Mouse (Mus musculus) ES-Bruce4 (cell line): ENCODE measurements around the gene Mcm3.

ENCODE experiments used
- CTCF ChIP-seq: IDR thresholded peaks from one replicate; pipeline ENCODE4 v1.8.1; 2011; ENCODE audit warnings: low read depth, low read length
- EP300 ChIP-seq: IDR thresholded peaks from 2 replicates; pipeline ENCODE4 v1.6.1; 2011; ENCODE audit warnings: low read depth, low read length; ENCODE audit not compliant: insufficient read depth
- POLR2A ChIP-seq: IDR thresholded peaks from one replicate; pipeline ENCODE4 v1.8.1; 2011; ENCODE audit warnings: low read length; ENCODE audit not compliant: insufficient read depth

DNA sequence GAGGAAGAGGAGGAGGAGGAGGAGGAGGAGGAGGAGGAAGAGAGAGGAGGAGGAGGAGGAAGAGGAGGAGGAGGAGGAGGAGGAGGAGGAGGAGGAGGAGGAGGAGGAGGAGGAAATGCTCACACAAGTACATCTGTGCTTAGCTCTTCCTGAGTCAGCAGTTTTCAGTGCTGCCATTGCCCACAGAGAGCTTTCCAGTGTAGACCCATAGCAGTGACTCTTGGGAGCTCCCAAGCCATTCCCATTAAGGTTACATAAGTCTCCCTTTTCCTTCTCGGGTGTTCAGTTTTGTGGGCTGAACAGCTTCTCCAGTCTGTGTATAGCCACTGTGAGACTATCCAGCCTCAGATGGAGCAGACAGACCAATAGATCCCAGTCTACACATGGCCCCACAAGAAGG, 10.4 kb upstream of the Mcm3 start:
- no peak for TF ChIP-seq EP300
- TF ChIP-seq POLR2A = no peak
- no peak for TF ChIP-seq CTCF
